7 mouse cellular contexts compared by ENCODE assay signal in the genomic region with DNA sequence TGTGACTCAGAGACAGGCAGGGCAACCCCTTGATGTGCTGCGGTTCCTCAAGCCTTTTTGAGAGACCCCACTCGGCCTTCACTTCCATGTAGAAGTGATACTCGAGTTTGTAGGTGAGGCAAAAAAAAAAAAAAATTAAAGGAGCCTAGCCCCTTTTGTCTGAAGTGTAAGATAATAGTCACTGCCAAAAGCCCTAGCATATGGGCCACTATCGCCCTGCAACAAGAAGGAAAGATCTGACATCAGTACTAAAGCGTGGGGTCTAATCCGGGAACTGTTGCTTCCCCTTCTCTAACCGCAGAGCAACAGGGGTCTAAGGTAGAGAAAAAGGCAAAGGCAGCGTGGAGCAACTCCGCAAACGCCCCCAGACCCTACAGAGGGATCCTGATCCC. TPM values are rescaled to one million over a fixed set of nuclear protein-coding genes. Genes with fewer than 3 reads are reported as not detected.
DNase-seq lines count a peak whose midpoint lies in the region; ATAC-seq lines count a peak whose summit lies in the region.

No protein-coding gene starts in this region.

- H3K9me3 ChIP-seq in neural tube, embryonic 11.5 days (ENCODE audit: control insufficient read depth, low read length), result no peaks in the 10 kb centered on the region
- no peaks in the 10 kb centered on the region for H3K9me3 ChIP-seq in forebrain, embryonic 13.5 days (replicated peaks)
- H3K9me3 ChIP-seq in liver, embryonic 12.5 days (replicated peaks), result no peaks in the 10 kb centered on the region
- H3K9me3 ChIP-seq in stomach, embryonic 16.5 days (replicated peaks; ENCODE audit: control insufficient read depth, low read length), result no peaks in the 10 kb centered on the region

- DNase-seq in neural tube, embryonic 11.5 days (ENCODE audit: low spot score), result no peak
- DNase-seq in neural tube, embryonic 10.5 days (ENCODE audit: extremely low spot score, low spot score), result no peak
- no peak for DNase-seq in urinary bladder, postnatal 25 days (ENCODE audit: low spot score)
- no peak for DNase-seq in testis, postnatal 14 days (ENCODE audit: low spot score)

- peak overlapping the region; percentile 89 for H3K4me2 ChIP-seq in neural tube, embryonic 11.5 days (ENCODE audit: low read depth)
- H3K4me2 ChIP-seq in forebrain, embryonic 13.5 days, result peak overlapping the region; percentile 95
- H3K4me2 ChIP-seq in liver, embryonic 12.5 days, result peak overlapping the region; percentile 98
- peak overlapping the region; percentile 78 for H3K4me2 ChIP-seq in stomach, embryonic 16.5 days (ENCODE audit: low read depth, low read length)

- peak overlapping the region; percentile 77 for H3K9ac ChIP-seq in neural tube, embryonic 11.5 days (ENCODE audit: low read length)
- peak overlapping the region; percentile 91 for H3K9ac ChIP-seq in forebrain, embryonic 13.5 days
- H3K9ac ChIP-seq in liver, embryonic 12.5 days, result peak overlapping the region; percentile 79
- H3K9ac ChIP-seq in stomach, embryonic 16.5 days (ENCODE audit: low read length), result peak overlapping the region; percentile 93

- peak overlapping the region; percentile 74 for H3K27ac ChIP-seq in neural tube, embryonic 11.5 days (ENCODE audit: low read depth, low read length)
- H3K27ac ChIP-seq in forebrain, embryonic 13.5 days, result peak overlapping the region; percentile 90
- H3K27ac ChIP-seq in liver, embryonic 12.5 days, result peak overlapping the region; percentile 90
- H3K27ac ChIP-seq in stomach, embryonic 16.5 days (ENCODE audit: low read length), result peak overlapping the region; percentile 70; the same call in 1 of the 2 replicates

- no peak for ATAC-seq in neural tube, embryonic 11.5 days (ENCODE audit: insufficient read depth, low FRiP score, low TSS enrichment)
- ATAC-seq in forebrain, embryonic 13.5 days, result no peak
- no peak for ATAC-seq in liver, embryonic 12.5 days
- ATAC-seq in stomach, embryonic 16.5 days (ENCODE audit: insufficient read depth, low FRiP score), result no peak

- H3K4me1 ChIP-seq in neural tube, embryonic 11.5 days (ENCODE audit: control insufficient read depth, insufficient read depth, low read length), result peaks cover 12% of the 10 kb centered on the region
- H3K4me1 ChIP-seq in forebrain, embryonic 13.5 days, result peaks cover 32% of the 10 kb centered on the region
- H3K4me1 ChIP-seq in liver, embryonic 12.5 days, result peaks cover 55% of the 10 kb centered on the region
- peaks cover 20% of the 10 kb centered on the region for H3K4me1 ChIP-seq in stomach, embryonic 16.5 days (ENCODE audit: control insufficient read depth, insufficient read depth, low read length)

- peak overlapping the region; percentile 65 for H3K4me3 ChIP-seq in neural tube, embryonic 11.5 days (ENCODE audit: low read depth, low read length)
- H3K4me3 ChIP-seq in forebrain, embryonic 13.5 days, result peak overlapping the region; percentile 73
- H3K4me3 ChIP-seq in liver, embryonic 12.5 days, result peak overlapping the region; percentile 71
- peak overlapping the region; percentile 77 for H3K4me3 ChIP-seq in stomach, embryonic 16.5 days (replicated peaks; ENCODE audit: low read length)

- whole genome bisulfite sequencing in neural tube, embryonic 11.5 days, result 12% methylated on average over 10 of the region's 10 CpGs
- WGBS in forebrain, embryonic 13.5 days, result 6% methylated on average over 10 of the region's 10 CpGs
- WGBS in liver, embryonic 12.5 days (ENCODE audit: insufficient replicate concordance), result 5% methylated on average over 10 of the region's 10 CpGs
- WGBS in stomach, embryonic 16.5 days, result 17% methylated on average over 10 of the region's 10 CpGs

- H3K36me3 ChIP-seq in neural tube, embryonic 11.5 days (ENCODE audit: control insufficient read depth, insufficient read depth, low read length), result no peaks in the 10 kb centered on the region
- peaks cover 17% of the 10 kb centered on the region for H3K36me3 ChIP-seq in forebrain, embryonic 13.5 days (ENCODE audit: poor library complexity, severe bottlenecking)
- H3K36me3 ChIP-seq in liver, embryonic 12.5 days, result peaks cover 15% of the 10 kb centered on the region
- H3K36me3 ChIP-seq in stomach, embryonic 16.5 days (ENCODE audit: control insufficient read depth, insufficient read depth, low read length), result peaks cover 11% of the 10 kb centered on the region; the same call in 1 of the 2 replicates

- H3K27me3 ChIP-seq in neural tube, embryonic 11.5 days (ENCODE audit: control insufficient read depth, insufficient read depth, low read length), result no peaks in the 10 kb centered on the region
- no peaks in the 10 kb centered on the region for H3K27me3 ChIP-seq in forebrain, embryonic 13.5 days
- H3K27me3 ChIP-seq in liver, embryonic 12.5 days (replicated peaks), result peaks cover 11% of the 10 kb centered on the region; the same call in 1 of the 2 replicates
- H3K27me3 ChIP-seq in stomach, embryonic 16.5 days (ENCODE audit: control insufficient read depth, insufficient read depth, low read length), result no peaks in the 10 kb centered on the region

RNA-seq across cellular contexts. Expression of a gene that starts 0.7 kb away (rescaled TPM):
- 76.7 and 77.2 TPM in 2 replicates for polyA plus RNA-seq in neural tube, embryonic 11.5 days (2014; fragmentation: Nextera tagmentation; extraction: Ambion mirVana)
- 75.9 and 84.7 TPM in 2 replicates for polyA plus RNA-seq in forebrain, embryonic 13.5 days (2015; fragmentation: Nextera tagmentation; extraction: Ambion mirVana)
- polyA plus RNA-seq in liver, embryonic 12.5 days (2016; fragmentation: Nextera tagmentation; extraction: Ambion mirVana), result 34.8 and 40.1 TPM in 2 replicates
- polyA plus RNA-seq in stomach, embryonic 16.5 days (2015; fragmentation: Nextera tagmentation; extraction: Ambion mirVana), result 81.9 and 92.6 TPM in 2 replicates

RNA-seq across cellular contexts. Expression of a gene that starts 31.6 kb away (rescaled TPM):
- polyA plus RNA-seq in neural tube, embryonic 11.5 days (2014; fragmentation: Nextera tagmentation; extraction: Ambion mirVana), result 0.61 and 1.6 TPM in 2 replicates
- 0.63 and 0.96 TPM in 2 replicates for polyA plus RNA-seq in forebrain, embryonic 13.5 days (2015; fragmentation: Nextera tagmentation; extraction: Ambion mirVana)
- polyA plus RNA-seq in liver, embryonic 12.5 days (2016; fragmentation: Nextera tagmentation; extraction: Ambion mirVana), result 0.32 and 0.39 TPM in 2 replicates
- 8.0 and 12.8 TPM in 2 replicates for polyA plus RNA-seq in stomach, embryonic 16.5 days (2015; fragmentation: Nextera tagmentation; extraction: Ambion mirVana)

RNA-seq across cellular contexts. Expression of a gene that starts 36.7 kb away (rescaled TPM):
- 70.6 and 83.3 TPM in 2 replicates for polyA plus RNA-seq in neural tube, embryonic 11.5 days (2014; fragmentation: Nextera tagmentation; extraction: Ambion mirVana)
- 52.3 and 58.6 TPM in 2 replicates for polyA plus RNA-seq in forebrain, embryonic 13.5 days (2015; fragmentation: Nextera tagmentation; extraction: Ambion mirVana)
- 15.3 and 15.8 TPM in 2 replicates for polyA plus RNA-seq in liver, embryonic 12.5 days (2016; fragmentation: Nextera tagmentation; extraction: Ambion mirVana)
- polyA plus RNA-seq in stomach, embryonic 16.5 days (2015; fragmentation: Nextera tagmentation; extraction: Ambion mirVana), result 23.1 and 24.4 TPM in 2 replicates

RNA-seq across cellular contexts. Expression of a gene that starts 58.4 kb away (rescaled TPM):
- not detected in 2 replicates for polyA plus RNA-seq in neural tube, embryonic 11.5 days (2014; fragmentation: Nextera tagmentation; extraction: Ambion mirVana)
- polyA plus RNA-seq in forebrain, embryonic 13.5 days (2015; fragmentation: Nextera tagmentation; extraction: Ambion mirVana), result not detected in 2 replicates
- not detected in 2 replicates for polyA plus RNA-seq in liver, embryonic 12.5 days (2016; fragmentation: Nextera tagmentation; extraction: Ambion mirVana)
- not detected in 2 replicates for polyA plus RNA-seq in stomach, embryonic 16.5 days (2015; fragmentation: Nextera tagmentation; extraction: Ambion mirVana)
